ENCODE assay signal across 24 mouse cellular contexts in the genomic region with DNA sequence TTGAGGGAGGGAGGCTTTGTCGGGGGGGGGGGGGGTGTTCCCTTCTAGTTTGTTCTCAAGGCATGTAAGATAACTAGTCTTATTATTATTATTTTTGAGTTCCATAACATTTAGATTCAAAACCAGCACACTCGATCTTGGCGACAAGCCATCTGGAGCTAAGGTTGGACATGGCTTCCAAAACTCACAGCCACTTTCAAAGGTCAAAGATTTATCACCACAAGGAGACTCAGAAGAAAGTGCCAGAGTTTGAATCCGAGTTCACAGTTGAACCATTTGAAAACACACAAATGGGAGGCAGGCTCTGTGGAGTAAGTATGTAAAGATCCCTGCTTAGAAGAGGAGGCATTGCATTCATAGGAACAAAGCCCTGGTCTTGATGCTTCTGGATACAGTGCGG.
DNase-seq lines count a peak whose midpoint lies in the region; TF ChIP-seq lines count a peak whose summit lies in the region.
"Had no signal": no experiment of that assay in that cellular context is flagged by ENCODE, and none has a peak within 500 bp of the region (broad histone marks: within the 10 kb centered on the region; RNA-seq: fewer than 3 reads in every experiment).

No protein-coding gene starts in this region.

- DNase-seq in adrenal gland, postnatal 14 days = peak; percentile 53
- no peak for DNase-seq in adrenal gland, postnatal 36 days
- DNase-seq in kidney, postnatal 10 days = peak; percentile 50
- no peak for DNase-seq in kidney, adult 8-10 months
- DNase-seq in lung, postnatal 14 days = peak; percentile 38
- DNase-seq in lung, adult 2 months = no peak
- DNase-seq: cerebellum, adult 2 months; embryo, embryonic 11 days; gastrocnemius, postnatal 25 days; heart, adult 2 months; liver, embryonic 13.5 days; thymus, adult 18-20 months; thymus, postnatal 4 days had no signal

- H3K4me1 ChIP-seq in lung, adult 2 months (ENCODE audit: control insufficient read depth, insufficient read depth, low read length) = peaks cover 3% of the 10 kb centered on the region; the same call in 1 of the 2 replicates
- H3K4me1 ChIP-seq: stomach, embryonic 15.5 days had no signal

- no peak for TF ChIP-seq POLR2A in lung, adult 2 months (IDR thresholded peaks at IDR 0.05; ENCODE audit: borderline replicate concordance, extremely low read depth, low read depth, low read length)
- no peak for TF ChIP-seq POLR2A in myocyte (IDR thresholded peaks at IDR 0.05; ENCODE audit: insufficient read length, low read depth)

- no peaks in the 10 kb centered on the region for H3K27me3 ChIP-seq in myocyte (ENCODE audit: control insufficient read depth, insufficient read depth, insufficient read length)
- H3K27me3 ChIP-seq: embryonic facial prominence, embryonic 13.5 days; forebrain, embryonic 12.5 days; heart, embryonic 15.5 days; intestine, embryonic 15.5 days; limb, embryonic 12.5 days; liver, embryonic 13.5 days; midbrain, embryonic 15.5 days; neural tube, embryonic 15.5 days; stomach, embryonic 15.5 days had no signal

- no peak for TF ChIP-seq CTCF in lung, adult 2 months (IDR thresholded peaks at IDR 0.05; ENCODE audit: insufficient read depth, low read length)

- 73% methylated on average over 5 of the region's 5 CpGs for WGBS in lung, adult 2 months

- H3K79me2 ChIP-seq in myocyte (ENCODE audit: control insufficient read depth, insufficient read depth) = peaks cover 11% of the 10 kb centered on the region

- no peak overlapping the region for H3K4me3 ChIP-seq in lung, adult 2 months (replicated peaks; ENCODE audit: extremely low read depth, low read depth, low read length)
- H3K4me3 ChIP-seq in myocyte = no peak overlapping the region
- H3K4me3 ChIP-seq: embryonic facial prominence, embryonic 13.5 days; erythroblast, embryonic 14.5 days; forebrain, embryonic 12.5 days; heart, adult 2 months; heart, embryonic 15.5 days; hindbrain, embryonic 10.5 days; intestine, embryonic 15.5 days; limb, embryonic 12.5 days; liver, embryonic 13.5 days; midbrain, embryonic 15.5 days; neural tube, embryonic 15.5 days; stomach, embryonic 15.5 days had no signal

- H3K4me2 ChIP-seq in myocyte (ENCODE audit: low read depth) = peak overlapping the region; percentile 9
- H3K4me2 ChIP-seq: embryonic facial prominence, embryonic 13.5 days; forebrain, embryonic 12.5 days; heart, embryonic 15.5 days; intestine, embryonic 15.5 days; limb, embryonic 12.5 days; liver, embryonic 13.5 days; midbrain, embryonic 15.5 days; neural tube, embryonic 15.5 days; stomach, embryonic 15.5 days had no signal

- H3ac ChIP-seq in myocyte (ENCODE audit: control insufficient read depth, insufficient read length) = no peak overlapping the region

- H3K36me3 ChIP-seq in myocyte (ENCODE audit: control insufficient read depth, insufficient read depth) = no peaks in the 10 kb centered on the region
- H3K36me3 ChIP-seq: embryonic facial prominence, embryonic 13.5 days; heart, embryonic 15.5 days; intestine, embryonic 15.5 days; limb, embryonic 12.5 days; liver, embryonic 13.5 days; midbrain, embryonic 15.5 days; neural tube, embryonic 15.5 days; stomach, embryonic 15.5 days had no signal

TF ChIP-seq in myocyte, 11 proteins besides CTCF, POLR2A, EP300 and RAD21:
- TF ChIP-seq USF1 (IDR thresholded peaks at IDR 0.05; ENCODE audit: low read depth) (no peak), POLR2AphosphoS2 (IDR thresholded peaks at IDR 0.05; ENCODE audit: insufficient read length, low read depth) (no peak), TCF3 (IDR thresholded peaks at IDR 0.05; ENCODE audit: insufficient read length, low read depth) (no peak), REST (IDR thresholded peaks at IDR 0.05; ENCODE audit: insufficient read depth, insufficient read length) (no peak), CEBPB (IDR thresholded peaks at IDR 0.05; ENCODE audit: insufficient read depth, poor library complexity, severe bottlenecking) (no peak), MYOD1 (IDR thresholded peaks at IDR 0.05; ENCODE audit: control insufficient read depth in 1 of 3, insufficient read length in 2 of 3, low read depth in 2 of 3) (no peak), MAX (IDR thresholded peaks at IDR 0.05; ENCODE audit: low read depth) (no peak), TCF12 (IDR thresholded peaks at IDR 0.05; ENCODE audit: insufficient read depth, poor library complexity, severe bottlenecking) (no peak)

Comparison
In these comparisons a context has a peak if more than half of its experiments do, and no peak if none do; other contexts are left out.
1. DNase-seq: peak in adrenal gland, postnatal 14 days (single experiment), kidney, postnatal 10 days (single experiment) and lung, postnatal 14 days (single experiment); none in adrenal gland, postnatal 36 days (0 of 2), kidney, adult 8-10 months (0 of 2) and lung, adult 2 months (single experiment).